Mouse (Mus musculus): Measurements from ENCODE around the gene Lhx4. TPM values are rescaled to one million over a fixed set of nuclear protein-coding genes. Genes with fewer than 3 reads are reported as not detected.

Lhx4 gene
- polyA plus RNA-seq, 1 experiment from 2014 or later, result 0.12 TPM

- H3K27me3 ChIP-seq (ENCODE audit: control insufficient read depth, insufficient read depth, low read length), result peaks cover 83% of the 10 kb centered on the region
- no peak overlapping the region for H3K27ac ChIP-seq (ENCODE audit: low read length)
- H3K4me1 ChIP-seq (ENCODE audit: control insufficient read depth, insufficient read depth, low read length), result peaks cover 12% of the 10 kb centered on the region
- H3K4me3 ChIP-seq (ENCODE audit: low read depth, low read length), result no peak overlapping the region
- no peak overlapping the region for H3K4me2 ChIP-seq (replicated peaks; ENCODE audit: low read depth, low read length)
- H3K9me3 ChIP-seq (ENCODE audit: control insufficient read depth, low read depth, low read length), result no peaks in the 10 kb centered on the region
- H3K9ac ChIP-seq (replicated peaks; ENCODE audit: low read depth, low read length), result no peak overlapping the region
- H3K36me3 ChIP-seq (ENCODE audit: control insufficient read depth, insufficient read depth, low read length), result no peaks in the 10 kb centered on the region
- ATAC-seq (ENCODE audit: insufficient number of reproducible peaks, insufficient read depth, low FRiP score, low read depth), result no peak
- 1% methylated on average over 25 of the region's 25 CpGs for WGBS
Measured at GRCm38 (mm10) chr1:155737809-155738383, 13.6 kb downstream of the Lhx4 start.

DNA sequence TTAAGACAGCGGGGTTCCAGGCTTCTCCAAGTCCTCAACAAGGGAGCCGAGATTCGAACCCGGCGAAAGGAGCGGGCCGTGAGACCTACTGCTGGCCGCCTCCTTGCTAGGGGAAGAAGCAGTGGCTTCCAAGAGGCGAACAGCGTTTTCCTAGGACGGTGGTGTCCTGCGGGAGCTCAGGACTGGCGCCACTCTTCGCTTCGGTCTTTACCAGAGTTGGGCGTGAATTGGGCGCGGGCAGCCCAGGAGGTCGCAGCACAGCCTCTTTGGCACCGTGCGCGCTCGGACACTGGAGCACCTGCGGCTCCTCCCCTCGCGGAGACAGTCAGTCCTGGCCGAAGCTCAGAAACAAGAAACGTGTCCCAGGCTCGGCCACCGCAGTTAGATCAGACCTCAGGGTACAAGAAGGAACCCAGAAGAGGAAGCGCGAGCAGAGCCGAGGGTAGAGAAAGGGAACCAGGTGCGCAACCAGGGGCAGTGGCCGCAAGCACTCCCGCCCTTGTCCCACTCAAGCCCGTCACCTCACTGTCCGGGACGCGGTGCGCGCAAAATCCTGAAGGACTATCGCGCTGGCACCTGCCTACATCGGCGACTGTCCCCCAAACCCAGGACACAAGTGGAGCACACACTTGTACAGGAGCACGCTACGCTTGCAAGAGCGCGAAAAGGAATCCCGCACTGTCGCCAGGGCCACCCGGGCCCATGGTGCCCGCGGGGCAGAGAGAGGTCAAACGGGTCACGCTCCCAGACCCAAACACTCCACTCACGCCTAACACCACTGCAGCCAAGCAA is 14.3 kb downstream of the Lhx4 start:
- no peaks in the 10 kb centered on the region for H3K36me3 ChIP-seq (ENCODE audit: control insufficient read depth, insufficient read depth, low read length)
- H3K27me3 ChIP-seq (ENCODE audit: control insufficient read depth, insufficient read depth, low read length), result peaks cover 82% of the 10 kb centered on the region
- no peak overlapping the region for H3K4me2 ChIP-seq (replicated peaks; ENCODE audit: low read depth, low read length)
- no peak overlapping the region for H3K27ac ChIP-seq (ENCODE audit: low read length)
- 1% methylated on average over 58 of the region's 58 CpGs for WGBS
- no peak for ATAC-seq (ENCODE audit: insufficient number of reproducible peaks, insufficient read depth, low FRiP score, low read depth)
- H3K9ac ChIP-seq (replicated peaks; ENCODE audit: low read depth, low read length), result no peak overlapping the region
- no peak overlapping the region for H3K4me3 ChIP-seq (ENCODE audit: low read depth, low read length)
- H3K9me3 ChIP-seq (ENCODE audit: control insufficient read depth, low read depth, low read length), result no peaks in the 10 kb centered on the region
- peaks cover 5% of the 10 kb centered on the region; the same call in 1 of the 2 replicates for H3K4me1 ChIP-seq (ENCODE audit: control insufficient read depth, insufficient read depth, low read length)

GRCm38 (mm10) chr1:155736096-155736825 is 15.2 kb downstream of the Lhx4 start:
- Histone ChIP-seq H3K27ac (ENCODE audit: low read length) (no peak overlapping the region), H3K4me2 (replicated peaks; ENCODE audit: low read depth, low read length) (no peak overlapping the region), H3K9me3 (ENCODE audit: control insufficient read depth, low read depth, low read length) (no peaks in the 10 kb centered on the region), H3K4me1 (ENCODE audit: control insufficient read depth, insufficient read depth, low read length) (0 out of 2 replicates have a peak, but pooled peaks cover 3% of the 10 kb centered on the region), H3K36me3 (ENCODE audit: control insufficient read depth, insufficient read depth, low read length) (no peaks in the 10 kb centered on the region), H3K27me3 (ENCODE audit: control insufficient read depth, insufficient read depth, low read length) (peaks cover 82% of the 10 kb centered on the region), H3K4me3 (ENCODE audit: low read depth, low read length) (no peak overlapping the region), H3K9ac (replicated peaks; ENCODE audit: low read depth, low read length) (no peak overlapping the region)
- WGBS, result 1% methylated on average over 26 of the region's 26 CpGs
- no peak for ATAC-seq (ENCODE audit: insufficient number of reproducible peaks, insufficient read depth, low FRiP score, low read depth)

DNA sequence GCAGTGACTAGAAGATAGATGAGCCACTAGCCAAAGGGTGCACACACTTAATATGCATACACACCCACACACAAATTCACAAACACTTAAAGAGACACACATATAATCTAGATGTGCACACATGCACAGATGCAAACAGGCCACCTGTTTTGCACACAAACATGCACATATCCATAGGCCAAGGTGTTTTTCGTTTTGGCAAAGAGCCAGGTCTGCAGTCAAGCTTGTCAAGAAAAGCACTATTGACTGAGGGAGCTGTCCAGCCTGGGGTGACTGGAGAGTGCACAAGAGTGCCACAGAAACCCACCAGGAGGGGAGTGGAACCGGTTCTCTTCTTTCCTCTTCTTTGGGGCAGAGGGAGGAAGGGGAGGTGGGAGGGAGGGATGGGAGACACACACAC is 20.3 kb downstream of the Lhx4 start:
- WGBS, result 1% methylated on average over 2 of the region's 2 CpGs
- Histone ChIP-seq H3K4me1 (ENCODE audit: control insufficient read depth, insufficient read depth, low read length) (no peaks in the 10 kb centered on the region), H3K4me3 (ENCODE audit: low read depth, low read length) (no peak overlapping the region), H3K9ac (replicated peaks; ENCODE audit: low read depth, low read length) (no peak overlapping the region), H3K4me2 (replicated peaks; ENCODE audit: low read depth, low read length) (no peak overlapping the region), H3K9me3 (ENCODE audit: control insufficient read depth, low read depth, low read length) (no peaks in the 10 kb centered on the region), H3K27ac (ENCODE audit: low read length) (no peak overlapping the region), H3K36me3 (ENCODE audit: control insufficient read depth, insufficient read depth, low read length) (no peaks in the 10 kb centered on the region), H3K27me3 (ENCODE audit: control insufficient read depth, insufficient read depth, low read length) (peaks cover 54% of the 10 kb centered on the region)
- no peak for ATAC-seq (ENCODE audit: insufficient number of reproducible peaks, insufficient read depth, low FRiP score, low read depth)

- H3K4me2 ChIP-seq (replicated peaks; ENCODE audit: low read depth, low read length), result no peak overlapping the region
- no peaks in the 10 kb centered on the region for H3K9me3 ChIP-seq (ENCODE audit: control insufficient read depth, low read depth, low read length)
- H3K9ac ChIP-seq (replicated peaks; ENCODE audit: low read depth, low read length), result no peak overlapping the region
- H3K4me3 ChIP-seq (ENCODE audit: low read depth, low read length), result no peak overlapping the region
- WGBS, result 1% methylated on average over 23 of the region's 23 CpGs
- no peak overlapping the region for H3K27ac ChIP-seq (ENCODE audit: low read length)
- H3K4me1 ChIP-seq (ENCODE audit: control insufficient read depth, insufficient read depth, low read length), result no peaks in the 10 kb centered on the region
- no peak for ATAC-seq (ENCODE audit: insufficient number of reproducible peaks, insufficient read depth, low FRiP score, low read depth)
- no peaks in the 10 kb centered on the region for H3K36me3 ChIP-seq (ENCODE audit: control insufficient read depth, insufficient read depth, low read length)
- peaks cover 40% of the 10 kb centered on the region for H3K27me3 ChIP-seq (ENCODE audit: control insufficient read depth, insufficient read depth, low read length)
Measured at GRCm38 (mm10) chr1:155729113-155729795, 22.2 kb downstream of the Lhx4 start.

DNA sequence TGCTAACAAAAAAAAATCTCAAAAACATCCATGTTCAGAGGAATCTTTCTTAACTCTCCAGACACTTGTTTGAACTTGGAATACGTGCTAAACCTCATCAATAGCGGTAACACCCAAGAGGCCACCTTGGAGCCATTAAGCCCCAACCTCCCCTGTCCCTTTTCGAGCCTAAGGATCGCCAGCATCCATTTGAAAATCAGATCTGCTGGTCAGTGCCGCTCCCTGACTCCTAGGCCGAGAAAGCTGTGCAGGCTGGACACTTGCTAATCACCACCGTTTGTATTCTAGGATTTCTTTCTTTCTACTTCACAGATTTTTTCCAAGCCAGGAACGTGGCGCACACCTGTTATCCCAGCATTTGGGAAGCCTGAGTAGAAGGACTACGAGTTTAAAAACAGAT is 23.7 kb downstream of the Lhx4 start:
- peaks cover 35% of the 10 kb centered on the region for H3K27me3 ChIP-seq (ENCODE audit: control insufficient read depth, insufficient read depth, low read length)
- no peak overlapping the region for H3K27ac ChIP-seq (ENCODE audit: low read length)
- WGBS, result 27% methylated on average over 10 of the region's 10 CpGs

DNA sequence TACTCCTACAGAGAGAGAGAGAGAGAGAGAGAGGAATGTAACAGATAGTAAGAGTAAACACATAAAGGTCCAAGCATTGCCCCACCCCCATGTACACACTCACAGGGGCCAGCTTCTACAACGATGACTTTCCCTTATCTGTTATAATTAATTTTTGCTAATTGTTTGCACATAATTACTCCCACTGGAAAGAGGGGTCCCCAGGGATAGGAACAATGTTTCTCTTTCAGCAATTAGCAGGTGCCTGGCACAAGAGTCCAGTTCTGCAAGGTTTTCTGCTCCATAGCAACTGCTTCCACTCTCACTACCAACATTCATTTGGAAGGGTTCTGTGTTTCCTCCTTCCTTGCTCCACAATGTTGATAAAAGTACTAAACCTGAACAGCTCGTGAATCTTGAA is 25.6 kb downstream of the Lhx4 start:
- no peaks in the 10 kb centered on the region for H3K36me3 ChIP-seq (ENCODE audit: control insufficient read depth, insufficient read depth, low read length)
- H3K9ac ChIP-seq (replicated peaks; ENCODE audit: low read depth, low read length), result no peak overlapping the region
- ATAC-seq (ENCODE audit: insufficient number of reproducible peaks, insufficient read depth, low FRiP score, low read depth), result no peak
- no peaks in the 10 kb centered on the region for H3K4me1 ChIP-seq (ENCODE audit: control insufficient read depth, insufficient read depth, low read length)
- no peaks in the 10 kb centered on the region for H3K9me3 ChIP-seq (ENCODE audit: control insufficient read depth, low read depth, low read length)
- WGBS, result 59% methylated on average over 2 of the region's 2 CpGs
- H3K4me2 ChIP-seq (replicated peaks; ENCODE audit: low read depth, low read length), result no peak overlapping the region
- H3K27me3 ChIP-seq (ENCODE audit: control insufficient read depth, insufficient read depth, low read length), result peaks cover 19% of the 10 kb centered on the region
- H3K4me3 ChIP-seq (ENCODE audit: low read depth, low read length), result no peak overlapping the region
- no peak overlapping the region for H3K27ac ChIP-seq (ENCODE audit: low read length)

More for the DNA sequence above, 23.7 kb downstream of the Lhx4 start:
- Histone ChIP-seq H3K4me1 (ENCODE audit: control insufficient read depth, insufficient read depth, low read length) (no peaks in the 10 kb centered on the region), H3K4me3 (ENCODE audit: low read depth, low read length) (no peak overlapping the region), H3K36me3 (ENCODE audit: control insufficient read depth, insufficient read depth, low read length) (no peaks in the 10 kb centered on the region), H3K9ac (replicated peaks; ENCODE audit: low read depth, low read length) (no peak overlapping the region), H3K9me3 (ENCODE audit: control insufficient read depth, low read depth, low read length) (no peaks in the 10 kb centered on the region), H3K4me2 (replicated peaks; ENCODE audit: low read depth, low read length) (no peak overlapping the region)
- no peak for ATAC-seq (ENCODE audit: insufficient number of reproducible peaks, insufficient read depth, low FRiP score, low read depth)

DNA sequence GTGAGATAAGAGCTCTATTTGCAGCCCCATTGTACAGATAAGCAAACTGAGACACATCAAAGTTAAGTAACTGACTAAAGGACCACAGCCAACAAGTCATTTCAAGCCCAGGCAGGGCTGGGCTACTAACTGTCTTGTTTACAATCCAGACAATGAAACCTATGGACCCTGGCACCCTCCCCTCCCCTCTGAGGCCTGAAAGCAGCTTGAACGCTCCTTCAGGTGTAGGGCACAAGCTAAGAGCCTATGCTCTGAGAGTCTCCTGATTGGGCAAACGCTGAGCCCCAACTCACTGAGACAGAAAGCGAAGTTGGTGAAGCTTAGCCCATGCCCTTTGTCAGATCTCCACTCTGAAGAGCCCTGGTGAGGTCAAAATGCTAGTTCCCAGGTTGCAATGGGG is 27.2 kb downstream of the Lhx4 start:
- no peak for ATAC-seq (ENCODE audit: insufficient number of reproducible peaks, insufficient read depth, low FRiP score, low read depth)
- H3K27ac ChIP-seq (ENCODE audit: low read length), result no peak overlapping the region
- no peak overlapping the region for H3K9ac ChIP-seq (replicated peaks; ENCODE audit: low read depth, low read length)
- no peaks in the 10 kb centered on the region for H3K4me1 ChIP-seq (ENCODE audit: control insufficient read depth, insufficient read depth, low read length)
- no peaks in the 10 kb centered on the region for H3K36me3 ChIP-seq (ENCODE audit: control insufficient read depth, insufficient read depth, low read length)
- no peaks in the 10 kb centered on the region for H3K9me3 ChIP-seq (ENCODE audit: control insufficient read depth, low read depth, low read length)
- H3K27me3 ChIP-seq (ENCODE audit: control insufficient read depth, insufficient read depth, low read length), result peaks cover 8% of the 10 kb centered on the region
- H3K4me3 ChIP-seq (ENCODE audit: low read depth, low read length), result no peak overlapping the region
- whole genome bisulfite sequencing, result 78% methylated on average over 3 of the region's 3 CpGs
- no peak overlapping the region for H3K4me2 ChIP-seq (replicated peaks; ENCODE audit: low read depth, low read length)
